Mouse (Mus musculus): Measurements from ENCODE around the gene Ubqln4.

The Ubqln4 gene

GRCm38 (mm10) chr3:88542486-88542885 is 11.1 kb upstream of the Ubqln4 start:
- DNase-seq (ENCODE audit: low read depth), result no peak

- DNase-seq (ENCODE audit: low read depth), result no peak
Observed at GRCm38 (mm10) chr3:88543174-88543573, 10.4 kb upstream of the Ubqln4 start.

GRCm38 (mm10) chr3:88543651-88544410 is 9.7 kb upstream of the Ubqln4 start:
- no peak for DNase-seq (ENCODE audit: low read depth)

GRCm38 (mm10) chr3:88544514-88544913 is 9.0 kb upstream of the Ubqln4 start:
- DNase-seq (ENCODE audit: low read depth), result no peak

GRCm38 (mm10) chr3:88544955-88545591 is 8.5 kb upstream of the Ubqln4 start:
- DNase-seq (ENCODE audit: low read depth), result no peak

GRCm38 (mm10) chr3:88546674-88547418 is 6.7 kb upstream of the Ubqln4 start:
- DNase-seq (ENCODE audit: low read depth), result no peak

- DNase-seq (ENCODE audit: low read depth), result no peak
Observed at GRCm38 (mm10) chr3:88548180-88548917, 5.2 kb upstream of the Ubqln4 start, which contains the start of gene Rab25. Gene Rab25 (minus strand): TSS chr3:88548300.

GRCm38 (mm10) chr3:88551586-88551985 is 2.0 kb upstream of the Ubqln4 start:
- no peak for DNase-seq (ENCODE audit: low read depth)

- no peak for DNase-seq (ENCODE audit: low read depth)
Observed at GRCm38 (mm10) chr3:88552082-88552645, 1.4 kb upstream of the Ubqln4 start.

GRCm38 (mm10) chr3:88552676-88553524 is 658 bp upstream of the Ubqln4 start, which contains the start of gene Lamtor2:
Gene Lamtor2 (minus strand): TSS chr3:88553074.
- peak; percentile 96 for DNase-seq (ENCODE audit: low read depth)

- DNase-seq (ENCODE audit: low read depth), result no peak
Observed at GRCm38 (mm10) chr3:88553880-88554586, 475 bp downstream of the Ubqln4 start.

- DNase-seq (ENCODE audit: low read depth), result no peak
Observed at GRCm38 (mm10) chr3:88555069-88555605, 1.6 kb downstream of the Ubqln4 start.

- no peak for DNase-seq (ENCODE audit: low read depth)
Observed at GRCm38 (mm10) chr3:88555731-88556130, 2.2 kb downstream of the Ubqln4 start.

GRCm38 (mm10) chr3:88556616-88557015 is 3.1 kb downstream of the Ubqln4 start:
- DNase-seq (ENCODE audit: low read depth), result no peak

- DNase-seq (ENCODE audit: low read depth), result no peak
Observed at GRCm38 (mm10) chr3:88559596-88559995, 6.0 kb downstream of the Ubqln4 start.

GRCm38 (mm10) chr3:88561989-88562388 is 8.4 kb downstream of the Ubqln4 start:
- no peak for DNase-seq (ENCODE audit: low read depth)

- no peak for DNase-seq (ENCODE audit: low read depth)
Observed at GRCm38 (mm10) chr3:88563442-88563841, 9.9 kb downstream of the Ubqln4 start.

GRCm38 (mm10) chr3:88563966-88564365 is 10.4 kb downstream of the Ubqln4 start:
- DNase-seq (ENCODE audit: low read depth), result no peak

GRCm38 (mm10) chr3:88566116-88566515 is 12.6 kb downstream of the Ubqln4 start:
- no peak for DNase-seq (ENCODE audit: low read depth)

- DNase-seq (ENCODE audit: low read depth), result no peak
Observed at GRCm38 (mm10) chr3:88566536-88567061, 13.0 kb downstream of the Ubqln4 start.
